Mouse (Mus musculus): ENCODE results near the gene Nell1. TPM values are rescaled to one million over a fixed set of nuclear protein-coding genes. Genes with fewer than 3 reads are reported as not detected.

The Nell1 gene
- polyA plus RNA-seq, 1 experiment from 2014 or later = 12.8 TPM

Other genes with a start within 250 kb of the Nell1 start
- 10.5 TPM in 2 replicates for gene Htatip2, start 215.7 kb upstream of the Nell1 start, polyA plus RNA-seq (2014; fragmentation: Nextera tagmentation; extraction: Ambion mirVana)
- gene Prmt3, start 196.5 kb upstream of the Nell1 start, polyA plus RNA-seq (2014; fragmentation: Nextera tagmentation; extraction: Ambion mirVana) = 53.0 and 57.8 TPM in 2 replicates
- 0.08 TPM in 1 of 2 replicates, not detected in the other for gene Slc6a5, start 64.7 kb upstream of the Nell1 start, polyA plus RNA-seq (2014; fragmentation: Nextera tagmentation; extraction: Ambion mirVana)

All from embryonic facial prominence, embryonic 14.5 days (tissue).